Mouse (Mus musculus) bone marrow, adult 2 months (tissue): ENCODE measurements around the gene Rsu1.

Experiments
- CTCF ChIP-seq: fragments of 200-500 bp; IDR thresholded peaks from 2 replicates; pipeline ENCODE4 v1.5.1; 2011; ENCODE audit warnings: low read length, control low read depth; ENCODE audit not compliant: control insufficient read depth, insufficient read depth
- POLR2A ChIP-seq: fragments of 200-500 bp; IDR thresholded peaks from 2 replicates; pipeline ENCODE4 v1.6.1; 2011; ENCODE audit warnings: low read depth, mild to moderate bottlenecking, control low read depth, low read length, borderline replicate concordance; ENCODE audit not compliant: control insufficient read depth

DNA sequence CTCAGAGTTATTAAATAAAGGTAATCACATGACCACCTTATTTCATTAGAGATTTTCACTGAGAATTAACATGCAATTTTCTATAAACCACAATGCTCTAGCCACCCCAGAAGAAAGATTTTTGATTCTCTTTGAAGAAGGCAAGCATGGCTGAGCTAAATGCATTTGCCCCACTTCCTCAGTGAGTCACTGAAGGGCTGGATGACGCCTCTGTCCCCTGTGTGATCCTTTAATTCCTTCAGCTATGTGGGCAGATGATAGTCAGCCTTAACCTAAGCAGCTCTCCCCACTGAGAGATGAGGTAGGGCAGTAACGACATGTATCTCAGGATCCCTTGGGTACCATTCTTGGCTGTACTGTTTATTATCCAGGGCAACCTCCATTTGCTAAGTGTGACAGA lies 190.7 kb downstream of the Rsu1 start:
- no peak for TF ChIP-seq POLR2A
- no peak for TF ChIP-seq CTCF
